Mouse (Mus musculus) ES-E14 (cell line): ENCODE measurements at regions not wholly inside any gene's neighbourhood (a gene's known extent, or its start where the extent isn't known, plus 50 kb on each side); places are given as distances from the start of the nearest gene placed in this dataset.
"Not testable (repeated sequence)": the region's sequence is repeated elsewhere in the genome, so short reads cannot be mapped to it uniquely, and the experiment has no call there.

Source experiments
- DNase-seq: peaks from one replicate; pipeline ENCODE4 v3.0.0-alpha.2; 2013; ENCODE audit warnings: low read depth, low spot score
- H3K27ac ChIP-seq: 2 replicates; pipeline ENCODE4 v1.5.1; 2012; ENCODE audit warnings: low read depth, mild to moderate bottlenecking, low read length, moderate library complexity, mixed read lengths; ENCODE audit not compliant: poor library complexity, insufficient read depth, severe bottlenecking
- H3K36me3 ChIP-seq: 2 replicates; pipeline ENCODE4 v1.6.1; 2012; ENCODE audit warnings: mild to moderate bottlenecking, low read length, moderate library complexity, mixed read lengths; ENCODE audit not compliant: control insufficient read depth, poor library complexity, insufficient read depth, severe bottlenecking
- H3K4me1 ChIP-seq, 2 experiments: fragments of 150-350 bp in 1 of 2; sonication (generic) in 1 of 2; 2 replicates each; pipeline ENCODE4 v1.6.1; 2012; ENCODE audit warnings: low read length in 2 of 2, mild to moderate bottlenecking in 1 of 2, mixed read lengths in 1 of 2; ENCODE audit not compliant: control insufficient read depth in 2 of 2, insufficient read depth in 2 of 2, poor library complexity in 1 of 2
- H3K4me3 ChIP-seq, 2 experiments: fragments of 150-350 bp in 1 of 2; sonication (generic) in 1 of 2; 2 replicates each; pipeline ENCODE4 v1.5.1; 2012; ENCODE audit warnings: low read length in 2 of 2, low read depth in 1 of 2, mild to moderate bottlenecking in 1 of 2, mixed read lengths in 1 of 2; ENCODE audit not compliant: insufficient read depth in 1 of 2, poor library complexity in 1 of 2, severe bottlenecking in 1 of 2
- H3K9ac ChIP-seq: 2 replicates; pipeline ENCODE4 v1.6.1; 2012; ENCODE audit warnings: low read depth, mild to moderate bottlenecking, low read length, mixed read lengths; ENCODE audit not compliant: poor library complexity, insufficient read depth, severe bottlenecking
- H3K9me3 ChIP-seq: fragments of 150-350 bp; sonication (generic); 2 replicates; pipeline ENCODE4 v1.6.1; 2012; ENCODE audit warnings: low read depth, mild to moderate bottlenecking, low read length; ENCODE audit not compliant: control insufficient read depth, insufficient read depth
- MAFK ChIP-seq: IDR thresholded peaks from 2 replicates; pipeline ENCODE4 v1.6.1; 2014; ENCODE audit warnings: mild to moderate bottlenecking, low read depth, low read length, inconsistent platforms; ENCODE audit not compliant: insufficient read depth
- in situ Hi-C, 2 experiments: fragments of 600-800 bp; cut with MboI; formaldehyde crosslinking; loops; one replicate each; pipeline ENCODE4 v1.15.1; 2025; ENCODE audit warnings: low sequenced_read_pairs in 2 of 2, inconsistent platforms in 1 of 2; ENCODE audit not compliant: unreplicated experiment in 2 of 2

DNA sequence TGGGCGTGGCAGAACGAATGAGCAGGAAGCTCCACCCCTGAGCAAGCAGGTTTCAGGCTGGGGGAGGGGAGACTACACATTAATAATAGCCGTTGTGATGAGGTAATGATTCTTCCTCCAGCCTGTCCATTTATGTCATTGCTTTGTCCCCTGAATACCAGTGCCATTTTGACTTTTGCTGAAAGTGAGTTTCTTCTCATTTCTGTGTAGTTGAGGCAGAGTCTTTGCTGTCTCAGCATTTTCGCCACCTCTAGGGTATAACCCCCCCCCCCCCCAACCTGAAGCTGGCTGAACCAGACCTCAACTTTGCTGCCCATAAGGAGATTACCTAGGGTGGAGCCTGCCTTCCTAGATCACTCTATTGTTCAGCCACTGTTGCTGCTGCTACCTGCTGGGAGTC is 130.6 kb downstream of the Samd9l start:
- H3K9me3 ChIP-seq, H3K4me1 ChIP-seq, in situ Hi-C loops, H3K9ac ChIP-seq, H3K36me3 ChIP-seq: not testable (repeated sequence)
- peak; percentile 20 for DNase-seq
- H3K27ac ChIP-seq, result peak overlapping the region; percentile 75; the same call in 1 of the 2 replicates
- 0 out of 4 replicates have a peak overlapping the region, but pooled peaks have one; percentile 1 to 24 for H3K4me3 ChIP-seq
- TF ChIP-seq MAFK, result peak; percentile 85

DNA sequence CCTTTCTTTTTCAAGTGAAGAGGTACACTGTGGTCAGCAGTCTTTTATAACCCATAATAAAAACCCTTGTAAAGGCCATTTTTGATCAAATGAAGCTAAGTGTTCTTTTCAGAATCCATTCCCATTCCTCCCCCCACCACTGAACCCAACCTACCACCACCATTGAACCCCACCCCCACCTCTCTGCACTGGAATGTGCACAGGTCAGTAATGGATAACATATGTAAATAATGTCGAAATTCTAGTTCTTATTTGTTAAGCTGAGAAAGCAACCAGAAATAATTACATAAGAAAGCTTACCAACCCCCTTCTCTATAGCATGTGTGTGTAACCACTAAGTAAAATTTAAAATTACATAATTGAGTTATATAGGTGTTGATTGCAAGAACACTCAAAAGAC is 133.9 kb downstream of the Samd9l start:
- H3K27ac ChIP-seq, H3K4me3 ChIP-seq, in situ Hi-C loops, DNase-seq, H3K4me1 ChIP-seq, H3K9me3 ChIP-seq, H3K9ac ChIP-seq, H3K36me3 ChIP-seq: not testable (repeated sequence)
